Mouse (Mus musculus) left cerebral cortex, postnatal 14 days (tissue): ENCODE measurements at regions not wholly inside any gene's neighbourhood (a gene's known extent, or its start where the extent isn't known, plus 50 kb on each side); places are given as distances from the start of the nearest gene placed in this dataset.

Source experiments
- DNase-seq, 2 experiments: peaks; one replicate each; pipeline ENCODE4 v3.0.0; 2021 to 2022; ENCODE audit warnings: low spot score in 2 of 2, mixed read lengths in 1 of 2
- intact Hi-C: fragments of 180-260 bp; cut with DNase I; formaldehyde crosslinking; loops from one replicate; pipeline ENCODE4 v1.15.1; 2025

- intact Hi-C loops: no loop called here
- peak in 1 of 2 experiments; percentile 0 for DNase-seq
Observed at GRCm38 (mm10) chrX:131721130-131721529, 1967.7 kb downstream of the Pcdh19 start.
